Mouse (Mus musculus): ENCODE data around the gene Vmn1r3. TPM values are rescaled to one million over a fixed set of nuclear protein-coding genes. Genes with fewer than 3 reads are reported as not detected.
"Not testable (repeated sequence)": the region's sequence is repeated elsewhere in the genome, so short reads cannot be mapped to it uniquely, and the experiment has no call there.

The Vmn1r3 gene
- not detected in 2 replicates for polyA plus RNA-seq (2015; fragmentation: Nextera tagmentation; extraction: Ambion mirVana)

- DNase-seq (ENCODE audit: low spot score), result not testable (repeated sequence)
These were observed at the start of gene Vmn1r3 for GRCm38 (mm10) chr4:3185258-3185657. TSS of gene Vmn1r3 (minus strand) at chr4:3185358.

GRCm38 (mm10) chr4:3232053-3232452 lies 46.9 kb upstream of the Vmn1r3 start:
- DNase-seq (ENCODE audit: low spot score), result no peak

GRCm38 (mm10) chr4:3230908-3231684 lies 45.9 kb upstream of the Vmn1r3 start:
- no peak for DNase-seq (ENCODE audit: low spot score)

- no peak for DNase-seq (ENCODE audit: low spot score)
These were observed 44.4 kb upstream of the Vmn1r3 start for GRCm38 (mm10) chr4:3229532-3229931.

GRCm38 (mm10) chr4:3228476-3228875 lies 43.3 kb upstream of the Vmn1r3 start:
- no peak for DNase-seq (ENCODE audit: low spot score)

GRCm38 (mm10) chr4:3227751-3228150 lies 42.6 kb upstream of the Vmn1r3 start:
- DNase-seq (ENCODE audit: low spot score), result no peak

- DNase-seq (ENCODE audit: low spot score), result no peak
These were observed 41.3 kb upstream of the Vmn1r3 start for GRCm38 (mm10) chr4:3226488-3226887.

GRCm38 (mm10) chr4:3225416-3225815 lies 40.3 kb upstream of the Vmn1r3 start:
- DNase-seq (ENCODE audit: low spot score), result not testable (repeated sequence)

- not testable (repeated sequence) for DNase-seq (ENCODE audit: low spot score)
These were observed 39.7 kb upstream of the Vmn1r3 start for GRCm38 (mm10) chr4:3224848-3225247.

- DNase-seq (ENCODE audit: low spot score), result not testable (repeated sequence)
These were observed 38.5 kb upstream of the Vmn1r3 start for GRCm38 (mm10) chr4:3223483-3224209.

GRCm38 (mm10) chr4:3216382-3216781 lies 31.2 kb upstream of the Vmn1r3 start:
- not testable (repeated sequence) for DNase-seq (ENCODE audit: low spot score)

- not testable (repeated sequence) for DNase-seq (ENCODE audit: low spot score)
These were observed 28.2 kb upstream of the Vmn1r3 start for GRCm38 (mm10) chr4:3213349-3213748.

- not testable (repeated sequence) for DNase-seq (ENCODE audit: low spot score)
These were observed 24.6 kb upstream of the Vmn1r3 start for GRCm38 (mm10) chr4:3209643-3210217.

- not testable (repeated sequence) for DNase-seq (ENCODE audit: low spot score)
These were observed 8.2 kb downstream of the Vmn1r3 start for GRCm38 (mm10) chr4:3176746-3177490.

GRCm38 (mm10) chr4:3176195-3176594 lies 9.0 kb downstream of the Vmn1r3 start:
- DNase-seq (ENCODE audit: low spot score), result not testable (repeated sequence)

- DNase-seq (ENCODE audit: low spot score), result not testable (repeated sequence)
These were observed 9.4 kb downstream of the Vmn1r3 start for GRCm38 (mm10) chr4:3175756-3176155.

- not testable (repeated sequence) for DNase-seq (ENCODE audit: low spot score)
These were observed 10.6 kb downstream of the Vmn1r3 start for GRCm38 (mm10) chr4:3174586-3174985.

GRCm38 (mm10) chr4:3167020-3167419 lies 18.1 kb downstream of the Vmn1r3 start, which contains the start of gene Vmn1r2:
TSS of gene Vmn1r2 (plus strand) at chr4:3167320.
- not testable (repeated sequence) for DNase-seq (ENCODE audit: low spot score)

- DNase-seq (ENCODE audit: low spot score), result no peak
These were observed 20.1 kb downstream of the Vmn1r3 start for GRCm38 (mm10) chr4:3165046-3165445.

- DNase-seq (ENCODE audit: low spot score), result not testable (repeated sequence)
These were observed 20.7 kb downstream of the Vmn1r3 start for GRCm38 (mm10) chr4:3164429-3164828.

GRCm38 (mm10) chr4:3153320-3153719 lies 31.8 kb downstream of the Vmn1r3 start:
- not testable (repeated sequence) for DNase-seq (ENCODE audit: low spot score)
